Mouse (Mus musculus) olfactory bulb, adult 2 months (tissue): ENCODE data around the gene Ptgfrn. TPM values are rescaled to one million over a fixed set of nuclear protein-coding genes. Genes with fewer than 3 reads are reported as not detected.

Experiments used
- H3K27ac ChIP-seq: fragments of 200-500 bp; 2 replicates; pipeline ENCODE4 v1.5.1; 2012; ENCODE audit warnings: low read depth, low read length; ENCODE audit not compliant: insufficient read depth
- H3K4me1 ChIP-seq: fragments of 200-500 bp; 2 replicates; pipeline ENCODE4 v1.6.1; 2012; ENCODE audit warnings: low read length; ENCODE audit not compliant: control insufficient read depth, insufficient read depth
- H3K4me3 ChIP-seq: fragments of 200-500 bp; 2 replicates; pipeline ENCODE4 v1.5.1; 2012; ENCODE audit warnings: mild to moderate bottlenecking, low read depth, low read length, moderate library complexity; ENCODE audit not compliant: insufficient read depth
- CTCF ChIP-seq: fragments of 200-500 bp; IDR thresholded peaks from 2 replicates; pipeline ENCODE4 v1.5.1; 2012; ENCODE audit warnings: low read depth, mild to moderate bottlenecking, low read length, moderate library complexity; ENCODE audit not compliant: insufficient read depth
- POLR2A ChIP-seq: fragments of 200-500 bp; IDR thresholded peaks from 2 replicates; pipeline ENCODE4 v1.6.1; 2012; ENCODE audit warnings: mild to moderate bottlenecking, low read depth, low read length, moderate library complexity; ENCODE audit not compliant: insufficient read depth
- WGBS: fragments of 180-500 bp; shearing (Covaris S2); methylation state at CpG from one replicate; pipeline ENCODE4 v1.1.7; 2018; 5-methylcytosine and 5-hydroxymethylcytosine counted together
- polyA plus RNA-seq: library from polyadenylated mRNA; stranded (reverse); fragments of >200 nt; gene quantifications from 2 replicates; pipeline ENCODE4 v1.2.4, GENCODE M21; 2012; ENCODE audit warnings: low replicate concordance; ENCODE audit not compliant: missing spikeins, insufficient read depth, insufficient read length

Ptgfrn gene
- polyA plus RNA-seq, 1 experiment, result not detected

- Histone ChIP-seq H3K27ac (no peak overlapping the region), H3K4me3 (no peak overlapping the region), H3K4me1 (peaks cover 4% of the 10 kb centered on the region; the same call in 1 of the 2 replicates)
- WGBS, result 69% methylated on average over 4 of the region's 4 CpGs
- no peak for TF ChIP-seq POLR2A
- TF ChIP-seq CTCF, result no peak
Observed at GRCm38 (mm10) chr3:101059214-101059613, 50.9 kb downstream of the Ptgfrn start.

- peaks cover 4% of the 10 kb centered on the region; the same call in 1 of the 2 replicates for H3K4me1 ChIP-seq
- no peak overlapping the region for H3K4me3 ChIP-seq
- 91% methylated on average over 2 of the region's 2 CpGs for WGBS
- TF ChIP-seq POLR2A, result no peak
- TF ChIP-seq CTCF, result no peak
- H3K27ac ChIP-seq, result no peak overlapping the region
Observed at GRCm38 (mm10) chr3:101058203-101058602, 51.9 kb downstream of the Ptgfrn start.

GRCm38 (mm10) chr3:101055216-101055615 lies 54.9 kb downstream of the Ptgfrn start:
- Histone ChIP-seq H3K4me1 (peaks cover 3% of the 10 kb centered on the region; the same call in 1 of the 2 replicates), H3K4me3 (no peak overlapping the region), H3K27ac (no peak overlapping the region)
- no peak for TF ChIP-seq POLR2A
- TF ChIP-seq CTCF, result no peak
- 89% methylated on average over 8 of the region's 8 CpGs for WGBS

DNA sequence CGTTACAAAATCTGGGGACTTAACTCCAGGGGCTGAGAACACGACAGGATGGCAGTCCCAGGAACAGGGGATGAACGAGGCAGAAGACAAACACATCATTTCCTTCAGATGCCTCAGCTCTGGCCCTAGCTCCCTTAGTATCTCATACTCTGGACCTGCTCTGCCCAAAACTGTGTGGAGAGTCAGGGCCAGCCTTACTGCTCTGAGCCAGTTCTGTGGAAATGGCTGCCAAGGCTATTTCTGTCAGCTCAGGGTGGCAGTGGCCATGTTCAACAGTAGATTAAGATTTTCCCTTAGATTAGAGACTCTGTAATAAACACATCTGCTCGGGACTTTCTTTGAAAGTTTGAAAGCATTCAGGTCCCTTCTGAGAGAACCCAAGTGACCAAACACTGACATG lies 58.5 kb downstream of the Ptgfrn start:
- peaks cover 26% of the 10 kb centered on the region for H3K4me1 ChIP-seq
- no peak overlapping the region for H3K4me3 ChIP-seq
- H3K27ac ChIP-seq, result no peak overlapping the region
- no peak for TF ChIP-seq CTCF
- no peak for TF ChIP-seq POLR2A
- 80% methylated on average over 4 of the region's 4 CpGs for WGBS

GRCm38 (mm10) chr3:101049997-101050396 lies 60.1 kb downstream of the Ptgfrn start:
- H3K4me1 ChIP-seq, result peaks cover 31% of the 10 kb centered on the region
- H3K4me3 ChIP-seq, result no peak overlapping the region
- WGBS, result 90% methylated on average over 9 of the region's 9 CpGs
- H3K27ac ChIP-seq, result no peak overlapping the region
- TF ChIP-seq POLR2A (no peak), CTCF (no peak)

GRCm38 (mm10) chr3:101048781-101049180 lies 61.3 kb downstream of the Ptgfrn start:
- TF ChIP-seq POLR2A (no peak), CTCF (no peak)
- 64% methylated on average over 2 of the region's 2 CpGs for WGBS
- Histone ChIP-seq H3K4me1 (peaks cover 31% of the 10 kb centered on the region), H3K27ac (no peak overlapping the region), H3K4me3 (no peak overlapping the region)

GRCm38 (mm10) chr3:101047586-101048275 lies 62.3 kb downstream of the Ptgfrn start:
- 36% methylated on average over 15 of the region's 15 CpGs for WGBS
- Histone ChIP-seq H3K4me1 (peaks cover 31% of the 10 kb centered on the region), H3K4me3 (no peak overlapping the region), H3K27ac (no peak overlapping the region)
- TF ChIP-seq POLR2A, result no peak
- no peak for TF ChIP-seq CTCF

DNA sequence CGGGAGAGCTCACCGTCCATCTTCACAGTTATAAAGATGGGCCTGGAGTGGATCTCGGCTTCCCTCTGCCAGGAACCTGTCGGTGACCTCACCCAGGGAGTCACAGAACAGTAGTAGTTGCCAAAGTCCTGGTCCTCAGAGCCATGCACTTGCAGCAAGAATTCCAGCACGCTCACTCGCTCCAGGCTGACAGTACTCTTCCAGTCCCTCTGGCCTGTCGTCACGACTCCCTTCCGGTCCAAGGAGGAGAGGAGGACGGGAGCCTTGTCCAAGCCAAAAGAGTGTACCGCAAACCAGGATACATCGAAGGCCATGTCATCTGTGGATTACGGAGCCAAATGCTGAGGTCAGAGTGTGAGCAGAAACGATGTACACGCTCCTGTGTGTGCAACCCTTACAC lies 64.6 kb downstream of the Ptgfrn start:
- Histone ChIP-seq H3K4me3 (no peak overlapping the region), H3K27ac (no peak overlapping the region), H3K4me1 (peaks cover 31% of the 10 kb centered on the region)
- TF ChIP-seq POLR2A, result no peak
- no peak for TF ChIP-seq CTCF
- WGBS, result 95% methylated on average over 15 of the region's 15 CpGs

DNA sequence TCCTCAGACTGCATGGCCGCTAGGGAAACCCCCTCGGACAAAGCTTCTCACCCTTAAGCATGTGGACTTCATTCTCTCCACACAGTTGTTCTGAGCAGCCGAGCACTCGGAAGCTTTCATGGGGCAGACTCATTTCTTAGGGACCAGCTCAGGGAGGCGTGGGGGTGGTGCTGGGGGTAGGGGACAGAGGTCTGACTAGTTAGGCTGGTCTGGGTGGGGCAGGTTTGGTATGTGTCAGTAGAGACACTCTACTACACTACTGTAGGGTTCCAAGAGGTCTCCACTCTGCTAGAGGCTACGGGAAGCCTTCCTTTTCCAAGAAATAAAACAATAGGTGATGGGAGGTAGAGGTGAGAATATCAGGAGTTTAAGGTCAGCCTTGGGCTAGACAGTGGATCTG lies 65.4 kb downstream of the Ptgfrn start:
- TF ChIP-seq POLR2A (no peak), CTCF (no peak)
- Histone ChIP-seq H3K4me1 (peaks cover 29% of the 10 kb centered on the region), H3K4me3 (no peak overlapping the region), H3K27ac (no peak overlapping the region)
- WGBS, result 96% methylated on average over 6 of the region's 6 CpGs

DNA sequence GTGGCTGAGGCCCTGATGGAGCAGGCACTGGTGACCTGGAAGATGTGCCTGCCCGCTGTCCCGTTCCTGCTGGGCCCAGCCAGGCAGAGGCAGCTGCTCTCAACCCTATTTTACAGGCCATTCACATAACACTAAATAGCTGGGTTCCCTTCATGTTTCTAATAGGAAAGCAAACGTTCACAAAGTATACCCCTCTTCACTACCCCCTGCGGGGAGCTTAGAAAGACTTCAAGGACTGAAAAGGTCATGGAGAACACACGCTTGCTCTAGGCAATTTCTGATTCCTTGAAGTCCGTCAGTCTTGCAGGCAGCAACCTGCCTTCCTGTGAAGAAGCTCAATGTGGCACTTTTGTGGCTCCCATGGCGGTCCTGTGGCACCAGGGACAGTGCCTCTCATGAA lies 68.1 kb downstream of the Ptgfrn start:
- H3K27ac ChIP-seq, result no peak overlapping the region
- no peak overlapping the region for H3K4me3 ChIP-seq
- WGBS, result 78% methylated on average over 7 of the region's 7 CpGs
- peaks cover 8% of the 10 kb centered on the region; the same call in 1 of the 2 replicates for H3K4me1 ChIP-seq
- no peak for TF ChIP-seq CTCF
- TF ChIP-seq POLR2A, result no peak
